Comparison of ENCODE assay signal across 7 mouse cellular contexts in the genomic region with DNA sequence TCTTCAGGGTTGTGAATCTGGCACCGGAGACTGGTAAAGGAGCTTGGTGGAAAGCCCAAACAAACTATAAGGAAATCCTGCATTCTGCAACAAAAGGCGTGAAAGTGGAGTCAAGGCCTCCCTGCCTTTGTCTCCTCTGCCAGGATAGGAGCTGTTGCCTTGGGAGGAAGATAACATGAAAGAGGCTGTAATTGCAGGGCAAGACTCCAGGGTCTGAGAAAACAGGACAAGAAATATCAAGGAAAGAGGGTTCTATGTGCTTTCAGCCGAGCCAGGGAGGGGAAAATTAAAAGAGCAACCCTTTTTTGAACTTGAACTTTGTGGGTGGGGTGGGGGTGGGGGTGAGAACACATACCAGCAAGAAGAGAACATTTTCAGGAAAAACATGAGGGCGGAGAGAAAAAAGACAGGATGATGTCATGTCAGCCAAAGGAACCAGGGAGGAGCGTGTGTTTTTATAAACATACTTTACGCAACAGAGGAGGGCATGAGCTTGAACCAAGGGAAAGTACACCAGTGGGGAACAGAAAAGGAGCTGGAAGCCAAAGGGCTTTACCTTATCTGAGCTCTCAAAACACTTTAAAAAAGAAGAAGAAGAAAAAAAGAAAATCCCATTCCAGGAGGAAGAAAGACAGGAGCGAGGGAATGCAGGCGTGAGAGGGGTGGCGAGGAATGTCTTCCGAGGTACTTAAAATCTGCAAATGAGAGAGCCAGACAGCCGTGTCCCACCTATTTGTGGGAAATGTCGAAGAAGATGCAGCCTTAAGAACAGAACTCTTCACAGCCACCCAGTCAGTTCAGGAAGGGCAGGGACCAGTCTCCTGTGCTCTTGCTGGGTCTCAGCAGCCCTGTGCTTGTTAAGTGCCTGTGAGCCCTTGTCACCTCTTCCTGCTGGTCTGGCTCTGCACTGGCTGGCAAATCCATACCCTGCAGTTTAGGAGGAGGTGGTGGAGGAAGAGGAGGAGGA.
DNase-seq lines count a peak whose midpoint lies in the region; ATAC-seq lines count a peak whose summit lies in the region.

No protein-coding gene starts in this region.

- 26% methylated on average over 12 of the region's 12 CpGs for WGBS in heart, embryonic 11.5 days (ENCODE audit: insufficient replicate concordance)
- 50% methylated on average over 12 of the region's 12 CpGs for WGBS in midbrain, embryonic 14.5 days

- H3K4me1 ChIP-seq in heart, embryonic 11.5 days (ENCODE audit: control insufficient read depth, insufficient read depth, low read length), result peaks cover 39% of the 10 kb centered on the region
- peaks cover 49% of the 10 kb centered on the region for H3K4me1 ChIP-seq in midbrain, embryonic 14.5 days (ENCODE audit: control insufficient read depth, insufficient read depth, low read length)

- peak overlapping the region; percentile 11; the same call in 1 of the 2 replicates for H3K4me3 ChIP-seq in heart, embryonic 11.5 days (ENCODE audit: low read depth, low read length)
- no peak overlapping the region for H3K4me3 ChIP-seq in midbrain, embryonic 14.5 days (replicated peaks; ENCODE audit: low read depth, low read length)

- H3K9ac ChIP-seq in heart, embryonic 11.5 days (ENCODE audit: low read depth, low read length), result peak overlapping the region; percentile 0
- H3K9ac ChIP-seq in midbrain, embryonic 14.5 days (replicated peaks; ENCODE audit: low read length), result peak overlapping the region; percentile 17; the same call in 1 of the 2 replicates

- no peaks in the 10 kb centered on the region for H3K27me3 ChIP-seq in heart, embryonic 11.5 days (ENCODE audit: control insufficient read depth, insufficient read depth, low read length)
- no peaks in the 10 kb centered on the region for H3K27me3 ChIP-seq in midbrain, embryonic 14.5 days (ENCODE audit: control insufficient read depth, insufficient read depth, low read length)

- DNase-seq in CD4-positive helper T cell, adult 2 months (ENCODE audit: low read depth, low spot score), result peak; percentile 60
- DNase-seq in adrenal gland, postnatal 14 days, result peak; percentile 44
- DNase-seq in kidney, postnatal 25 days, result peak; percentile 17 to 55
- peak; percentile 48 for DNase-seq in midbrain, embryonic 14.5 days
- DNase-seq in layer of hippocampus, postnatal 10 days (ENCODE audit: low spot score in 2 of 2), result no peak
- DNase-seq in frontal cortex, postnatal 25 days (ENCODE audit: low spot score in 2 of 2), result no peak

- H3K36me3 ChIP-seq in heart, embryonic 11.5 days (ENCODE audit: control insufficient read depth, insufficient read depth, low read length), result no peaks in the 10 kb centered on the region
- no peaks in the 10 kb centered on the region for H3K36me3 ChIP-seq in midbrain, embryonic 14.5 days (ENCODE audit: control insufficient read depth, insufficient read depth, low read length)

- no peaks in the 10 kb centered on the region for H3K9me3 ChIP-seq in heart, embryonic 11.5 days (replicated peaks; ENCODE audit: control insufficient read depth, low read length)
- no peaks in the 10 kb centered on the region for H3K9me3 ChIP-seq in midbrain, embryonic 14.5 days (ENCODE audit: control insufficient read depth, low read length)

- peak overlapping the region; percentile 46 for H3K4me2 ChIP-seq in heart, embryonic 11.5 days
- H3K4me2 ChIP-seq in midbrain, embryonic 14.5 days (ENCODE audit: low read length), result peak overlapping the region; percentile 39

- ATAC-seq in heart, embryonic 11.5 days (replicated peaks; ENCODE audit: insufficient number of reproducible peaks, low FRiP score, low TSS enrichment), result no peak
- ATAC-seq in midbrain, embryonic 14.5 days (ENCODE audit: low FRiP score, low TSS enrichment), result peak; percentile 35; the same call in 1 of the 2 replicates

- peak overlapping the region; percentile 75 for H3K27ac ChIP-seq in heart, embryonic 11.5 days (ENCODE audit: low read depth, low read length)
- peak overlapping the region; percentile 90 for H3K27ac ChIP-seq in midbrain, embryonic 14.5 days (replicated peaks; ENCODE audit: low read depth, low read length)

Comparison
In these comparisons a context has a peak if more than half of its experiments do, and no peak if none do; other contexts are left out.
1. DNase-seq: peak in CD4-positive helper T cell, adult 2 months (single experiment), adrenal gland, postnatal 14 days (single experiment), kidney, postnatal 25 days (2 of 2) and midbrain, embryonic 14.5 days (single experiment); none in layer of hippocampus, postnatal 10 days (0 of 2) and frontal cortex, postnatal 25 days (0 of 2).